Mouse (Mus musculus) heart, adult 2 months (tissue): ENCODE measurements around the gene Anapc13.

ENCODE experiments used
- CTCF ChIP-seq: fragments of 200-600 bp; IDR thresholded peaks from 2 replicates; pipeline ENCODE4 v1.8.1; 2022; ENCODE audit warnings: antibody characterized with exemption, mild to moderate bottlenecking, moderate library complexity
- EP300 ChIP-seq: fragments of 200-500 bp; IDR thresholded peaks from 2 replicates; pipeline ENCODE4 v1.6.1; 2011; ENCODE audit warnings: low read depth, low read length, control low read depth; ENCODE audit not compliant: insufficient read depth

DNA sequence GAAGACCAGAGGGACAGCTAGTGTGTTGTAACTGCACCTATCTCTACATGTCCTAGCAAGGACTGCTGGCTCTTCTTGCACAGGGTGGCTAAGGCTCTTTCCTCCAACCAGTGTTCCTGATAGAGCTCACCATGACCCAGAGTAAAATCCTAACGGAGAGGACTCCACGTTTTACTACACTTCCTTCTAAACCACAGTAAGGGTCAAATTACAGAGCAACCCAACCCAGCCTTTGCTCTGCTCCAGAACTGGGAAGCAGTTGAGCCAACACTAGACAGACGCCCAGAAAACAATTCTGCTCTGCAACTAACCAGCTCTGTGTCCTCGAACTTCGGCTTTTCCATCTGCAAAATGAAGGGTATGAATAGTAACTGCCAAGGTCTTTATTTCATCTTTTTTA lies 4.7 kb upstream of the Anapc13 start:
- no peak for TF ChIP-seq EP300
- TF ChIP-seq CTCF: no peak
